Mouse (Mus musculus): Measurements from ENCODE around the gene Olfr154.
"Not testable (repeated sequence)": the region's sequence is repeated elsewhere in the genome, so short reads cannot be mapped to it uniquely, and the experiment has no call there.

The Olfr154 gene

GRCm38 (mm10) chr2:85664355-85664754 lies at the start of gene Olfr154:
Gene Olfr154, minus strand, starts transcription at chr2:85664455.
- DNase-seq (ENCODE audit: low read depth): not testable (repeated sequence)

GRCm38 (mm10) chr2:85711159-85711558 lies 46.9 kb upstream of the Olfr154 start:
- DNase-seq (ENCODE audit: low read depth): no peak

GRCm38 (mm10) chr2:85710680-85711079 lies 46.4 kb upstream of the Olfr154 start:
- DNase-seq (ENCODE audit: low read depth): not testable (repeated sequence)

- DNase-seq (ENCODE audit: low read depth): no peak
These were observed 24.9 kb upstream of the Olfr154 start, which contains the start of gene Olfr1008 for GRCm38 (mm10) chr2:85689131-85689530. Gene Olfr1008, plus strand, starts transcription at chr2:85689431.

- DNase-seq (ENCODE audit: low read depth): no peak
These were observed 14.4 kb upstream of the Olfr154 start, which contains the start of gene Olfr1006 for GRCm38 (mm10) chr2:85678667-85679066. Gene Olfr1006, minus strand, starts transcription at chr2:85678767.

- no peak for DNase-seq (ENCODE audit: low read depth)
These were observed 13.7 kb downstream of the Olfr154 start, which contains the start of gene Olfr1002 for GRCm38 (mm10) chr2:85650604-85651003. Gene Olfr1002, minus strand, starts transcription at chr2:85650704.

Data from NIH3T3 (cell line).